Mouse (Mus musculus): ENCODE data around the gene H60b. TPM values are rescaled to one million over a fixed set of nuclear protein-coding genes. Genes with fewer than 3 reads are reported as not detected.
A peak's percentile ranks its signal among the peaks of the same experiment; 100 is the strongest.
"Not testable (repeated sequence)": the region's sequence is repeated elsewhere in the genome, so short reads cannot be mapped to it uniquely, and the experiment has no call there.

Gene H60b
- polyA plus RNA-seq, 1 experiment from 2014 or later: 0.49 TPM

DNA sequence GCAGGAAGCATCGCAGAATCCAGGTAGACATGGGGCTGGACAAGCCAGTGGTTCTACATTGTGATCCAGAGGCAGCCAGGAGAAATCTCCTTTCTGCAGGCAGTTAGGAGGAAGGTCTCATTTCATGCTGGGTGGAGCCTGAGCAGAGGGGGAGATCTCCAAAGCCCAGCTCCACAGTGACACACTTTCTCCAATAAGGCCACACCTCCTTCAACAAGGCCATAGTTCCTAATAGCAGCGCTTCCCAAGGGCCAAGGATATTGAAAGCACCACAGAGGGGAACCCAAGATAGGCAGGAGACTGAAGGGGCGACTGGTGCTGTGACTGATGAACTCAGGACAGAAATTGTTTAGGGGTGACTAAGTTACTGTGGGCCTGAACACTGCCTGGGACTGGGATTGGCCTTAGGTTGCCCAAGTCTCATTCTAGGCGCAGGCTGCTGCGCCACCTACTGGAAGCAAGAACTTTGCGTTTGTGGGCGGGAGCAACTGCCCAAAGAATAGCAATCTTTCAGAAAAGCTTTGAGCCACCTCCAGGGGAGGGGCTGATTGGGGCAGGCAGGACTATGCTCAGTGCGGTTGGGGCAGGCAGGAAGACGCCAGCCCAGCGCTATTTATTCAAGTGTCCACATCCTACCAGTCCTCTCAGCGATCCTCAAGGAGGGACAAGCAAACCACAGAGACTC is 53.8 kb downstream of the H60b start:
- H3K36me3 ChIP-seq; H3K4me3 ChIP-seq (replicated peaks); H3K9me3 ChIP-seq; H3K4me1 ChIP-seq (replicated peaks); H3K4me2 ChIP-seq; H3K9ac ChIP-seq (replicated peaks); H3K27me3 ChIP-seq; H3K27ac ChIP-seq: not testable (repeated sequence)
- ATAC-seq (ENCODE audit: insufficient number of reproducible peaks, insufficient read depth, low FRiP score, low TSS enrichment, low read depth): peak; percentile 68; the same call in 1 of the 2 replicates
- WGBS: 5% methylated on average over 9 of the region's 11 CpGs

DNA sequence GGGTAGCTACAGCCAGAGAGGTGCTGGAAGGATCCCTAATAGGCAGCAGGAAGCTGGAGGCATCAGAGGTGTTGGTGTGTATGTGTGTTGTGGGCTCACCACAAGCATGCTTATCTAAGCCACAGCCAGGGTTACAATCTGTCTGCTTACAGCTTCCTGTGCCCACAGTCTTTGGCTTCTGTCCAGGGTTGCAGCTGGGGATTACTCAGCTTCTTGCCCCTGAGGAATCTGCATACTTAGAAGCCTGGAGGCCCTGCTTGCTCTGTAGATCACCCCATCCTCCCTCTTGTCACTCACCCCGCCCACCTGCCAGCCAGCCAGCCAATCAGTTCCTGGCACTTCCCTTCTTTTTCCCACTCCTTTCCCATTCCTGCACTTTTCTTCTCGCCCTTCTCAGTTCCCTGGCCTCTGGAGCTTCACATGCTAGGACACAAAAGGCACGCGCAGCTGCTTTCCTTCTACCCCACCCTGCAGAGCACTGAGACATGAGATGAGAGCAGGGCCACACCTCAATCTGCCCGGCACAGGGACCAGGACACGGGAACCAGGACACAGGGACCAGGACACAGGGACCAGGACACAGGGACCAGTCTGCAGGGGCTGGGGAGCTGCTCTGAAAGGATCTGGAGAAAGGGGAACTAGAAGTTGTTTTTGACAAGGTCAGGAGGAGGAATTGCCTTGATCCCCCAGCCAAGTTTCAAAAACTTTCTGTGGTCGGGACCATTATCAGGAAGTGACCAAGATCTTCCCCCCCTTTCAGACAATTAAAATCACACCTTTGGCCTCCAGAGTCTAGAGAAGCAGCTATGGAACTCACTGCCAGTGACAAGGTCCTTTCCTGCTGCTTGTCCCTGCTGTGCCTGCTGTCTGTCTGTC is 65.3 kb downstream of the H60b start:
- H3K36me3 ChIP-seq; H3K27me3 ChIP-seq; H3K9ac ChIP-seq (replicated peaks); H3K27ac ChIP-seq; H3K9me3 ChIP-seq; H3K4me2 ChIP-seq; H3K4me3 ChIP-seq (replicated peaks); H3K4me1 ChIP-seq (replicated peaks): not testable (repeated sequence)
- WGBS: no CpG with 5 or more reads among the region's 7 CpGs
- peak; percentile 56; the same call in 1 of the 2 replicates for ATAC-seq (ENCODE audit: insufficient number of reproducible peaks, insufficient read depth, low FRiP score, low TSS enrichment, low read depth)

DNA sequence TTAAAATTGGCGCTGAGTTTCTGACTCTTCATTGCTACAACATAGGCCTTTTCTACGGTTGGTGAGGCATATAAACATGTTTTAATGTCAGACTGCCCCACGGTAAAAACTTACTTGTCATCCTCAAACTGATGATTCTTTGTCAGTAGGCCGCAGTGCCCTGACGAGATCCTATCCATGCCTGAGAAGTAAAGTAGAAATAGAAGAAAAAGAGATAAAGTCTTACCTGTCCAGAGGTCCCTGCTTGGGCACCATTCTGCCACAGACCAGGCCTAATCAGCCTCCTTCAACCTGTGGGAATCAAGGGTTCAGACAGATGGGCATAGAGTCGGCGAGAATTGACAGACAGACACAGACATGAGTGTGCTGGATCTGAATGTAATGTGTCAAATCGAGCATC is 106.7 kb downstream of the H60b start:
- Histone ChIP-seq H3K4me3 (replicated peaks) (no peak overlapping the region), H3K27ac (no peak overlapping the region), H3K36me3 (no peaks in the 10 kb centered on the region), H3K9ac (replicated peaks) (no peak overlapping the region), H3K9me3 (peaks cover 26% of the 10 kb centered on the region), H3K4me2 (no peak overlapping the region), H3K27me3 (no peaks in the 10 kb centered on the region), H3K4me1 (replicated peaks) (no peaks in the 10 kb centered on the region)
- no peak for ATAC-seq (ENCODE audit: insufficient number of reproducible peaks, insufficient read depth, low FRiP score, low TSS enrichment, low read depth)
- 91% methylated on average over 8 of the region's 8 CpGs for WGBS

DNA sequence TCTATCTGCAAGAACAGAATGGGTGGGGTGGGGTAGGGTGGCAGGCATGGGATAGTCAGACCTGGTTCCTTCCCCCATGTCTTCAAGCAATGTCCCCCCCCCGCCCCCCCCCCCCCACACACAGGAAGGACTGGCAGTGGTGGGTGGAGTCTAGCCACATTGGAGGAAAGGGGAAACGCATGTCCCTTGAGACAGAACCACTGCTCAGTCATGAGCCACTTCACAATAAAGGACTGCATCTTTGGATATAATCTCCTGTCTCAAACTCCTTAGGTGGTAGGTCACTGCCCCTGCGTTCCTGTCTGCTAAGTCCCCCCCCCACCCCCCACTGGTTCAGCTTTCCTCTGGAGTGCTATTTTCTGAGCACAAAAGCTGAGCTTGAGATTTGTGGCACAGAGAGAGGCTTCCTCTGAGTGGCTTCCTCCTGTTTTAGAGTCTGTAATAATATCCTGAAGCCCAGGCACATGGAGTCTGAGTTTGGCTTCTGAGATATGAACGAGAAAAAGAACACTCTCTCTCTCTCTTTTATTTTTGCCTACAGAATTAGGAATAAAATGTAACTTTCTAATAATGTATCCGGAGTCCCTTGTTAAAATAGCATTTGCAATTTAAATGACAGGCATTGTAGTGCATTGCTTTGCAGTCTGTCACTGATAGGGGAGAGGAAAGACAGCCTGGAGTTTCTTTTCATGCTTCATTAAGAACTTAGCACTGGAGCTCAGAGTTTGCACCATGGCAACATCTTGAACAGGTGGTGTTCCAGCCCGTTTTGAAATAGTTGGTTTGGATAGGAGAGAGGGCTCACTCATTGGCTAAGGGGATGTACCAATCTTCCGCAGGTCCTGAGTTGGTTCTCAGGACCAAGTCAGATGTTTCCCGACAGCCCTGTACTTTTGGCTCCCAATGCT is 112.7 kb downstream of the H60b start:
- Histone ChIP-seq H3K9me3 (peaks cover 10% of the 10 kb centered on the region; the same call in 1 of the 2 replicates), H3K27me3 (peaks cover 21% of the 10 kb centered on the region)
- 48% methylated on average over 7 of the region's 8 CpGs for WGBS
- H3K27ac ChIP-seq; H3K4me2 ChIP-seq; H3K9ac ChIP-seq (replicated peaks); H3K4me1 ChIP-seq (replicated peaks); ATAC-seq (ENCODE audit: insufficient number of reproducible peaks, insufficient read depth, low FRiP score, low TSS enrichment, low read depth); H3K4me3 ChIP-seq (replicated peaks); H3K36me3 ChIP-seq: not testable (repeated sequence)

DNA sequence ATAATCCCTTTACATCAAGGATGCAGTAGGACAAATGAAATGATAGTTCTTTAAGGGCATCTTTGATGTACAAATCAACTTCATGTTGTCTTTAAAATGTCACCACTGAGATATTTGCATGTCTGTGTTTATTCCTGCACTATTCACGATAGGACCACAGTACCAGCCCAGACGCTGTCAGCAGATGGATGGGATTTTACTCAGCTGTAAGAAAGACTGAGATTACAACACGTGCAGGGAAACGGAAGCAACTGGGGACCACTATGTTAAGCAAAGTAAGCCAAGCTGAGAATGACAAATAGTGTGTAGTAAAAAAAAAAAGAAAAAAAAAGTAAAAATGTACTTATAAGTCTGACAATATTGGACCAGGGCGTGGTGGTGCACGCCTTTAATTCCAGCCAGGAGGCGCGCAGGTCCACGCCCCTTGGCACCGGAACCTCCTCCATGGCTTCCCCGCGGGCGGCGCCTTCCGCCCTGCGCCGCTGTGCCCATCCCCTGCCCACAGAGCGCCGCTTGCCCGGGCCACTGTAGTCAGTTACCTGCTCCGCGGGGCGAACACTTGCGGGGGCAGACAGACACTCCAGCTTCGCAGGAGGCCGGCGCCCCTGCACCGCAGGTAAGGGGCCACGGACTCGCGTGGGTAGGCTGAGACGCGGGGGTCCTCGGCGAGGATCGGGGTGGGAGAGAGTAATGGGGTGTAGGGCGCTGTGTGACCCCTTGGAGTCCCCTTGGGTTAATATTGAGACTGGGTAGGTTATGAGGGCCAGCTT is 114.7 kb downstream of the H60b start:
- H3K4me2 ChIP-seq: peak overlapping the region; percentile 88
- WGBS: 3% methylated on average over 37 of the region's 37 CpGs
- peak overlapping the region; percentile 49 for H3K4me3 ChIP-seq (replicated peaks)
- H3K9ac ChIP-seq (replicated peaks): peak overlapping the region; percentile 37
- not testable (repeated sequence) for H3K4me1 ChIP-seq (replicated peaks); H3K9me3 ChIP-seq; H3K27ac ChIP-seq; H3K36me3 ChIP-seq
- ATAC-seq (ENCODE audit: insufficient number of reproducible peaks, insufficient read depth, low FRiP score, low TSS enrichment, low read depth): peak; percentile 59; the same call in 1 of the 2 replicates
- H3K27me3 ChIP-seq: peaks cover 21% of the 10 kb centered on the region

DNA sequence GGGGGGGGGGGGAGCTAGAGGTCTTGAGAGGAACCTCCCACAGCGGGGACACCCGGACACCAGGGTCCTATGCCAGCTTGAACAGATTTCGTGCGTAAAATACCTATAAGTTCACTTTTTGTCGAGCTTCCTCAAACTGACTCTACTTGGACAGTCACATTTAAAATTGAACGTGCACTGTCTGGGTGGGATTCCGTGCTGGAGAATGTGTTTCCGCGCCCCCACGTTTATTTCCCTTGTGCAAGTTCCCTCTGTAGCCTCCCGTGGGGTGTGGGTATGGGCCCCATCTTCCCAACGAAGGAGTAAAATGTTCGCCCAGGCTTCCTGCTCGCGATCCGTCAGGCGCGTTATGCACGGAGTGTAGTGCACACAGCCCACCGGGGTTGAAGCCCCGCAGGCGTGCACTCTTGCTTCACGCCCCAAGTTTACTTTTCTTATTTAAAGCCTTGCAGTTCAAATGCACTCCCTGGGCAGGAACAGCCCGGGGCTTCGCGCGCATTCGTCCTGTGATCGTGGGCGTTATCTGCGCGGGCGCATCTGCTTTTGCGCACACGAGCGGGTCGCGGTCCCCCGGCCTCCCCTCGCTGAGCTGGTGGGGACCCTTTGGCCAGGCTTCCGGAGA is 115.4 kb downstream of the H60b start:
- Histone ChIP-seq H3K27me3 (peaks cover 21% of the 10 kb centered on the region), H3K36me3 (no peaks in the 10 kb centered on the region), H3K27ac (no peak overlapping the region), H3K4me1 (replicated peaks) (peaks cover 3% of the 10 kb centered on the region; the same call in 1 of the 2 replicates), H3K4me2 (peak overlapping the region; percentile 88), H3K9me3 (no peaks in the 10 kb centered on the region), H3K9ac (replicated peaks) (peak overlapping the region; percentile 37), H3K4me3 (replicated peaks) (peak overlapping the region; percentile 49)
- under 1% methylated on average over 41 of the region's 41 CpGs for whole genome bisulfite sequencing
- 0 out of 2 replicates have a peak, but pooled peaks have one; percentile 47 for ATAC-seq (ENCODE audit: insufficient number of reproducible peaks, insufficient read depth, low FRiP score, low TSS enrichment, low read depth)

DNA sequence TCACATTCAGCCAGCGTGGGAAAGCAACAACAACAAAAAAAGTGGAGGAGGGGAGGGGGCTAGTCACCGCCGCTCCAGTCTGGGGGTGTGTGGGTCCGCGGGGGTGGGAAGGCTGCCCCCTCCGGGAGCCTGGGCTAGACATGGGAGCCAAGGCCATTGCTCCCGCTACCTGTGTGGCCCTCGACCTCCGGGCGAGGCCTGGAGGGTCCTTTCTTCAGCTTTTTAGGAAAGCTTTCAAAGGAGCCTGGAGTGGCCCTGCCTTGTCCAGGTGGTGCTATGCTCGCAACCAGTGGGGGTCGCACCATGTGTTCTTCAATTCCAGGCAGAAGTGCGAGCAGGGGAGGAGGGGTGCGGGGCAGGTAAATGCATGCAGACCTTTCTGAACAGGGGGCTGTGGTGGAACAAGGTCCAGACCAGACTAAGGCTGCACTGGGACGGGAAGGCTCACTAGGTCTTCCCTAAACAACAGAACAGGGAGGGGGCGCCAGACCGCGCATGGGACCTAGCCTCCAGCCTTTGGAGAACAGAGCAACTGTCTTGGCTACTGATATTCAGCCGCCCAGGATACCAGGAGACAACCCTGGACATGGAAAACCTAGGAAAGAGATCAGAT is 116.2 kb downstream of the H60b start:
- peaks cover 3% of the 10 kb centered on the region; the same call in 1 of the 2 replicates for H3K4me1 ChIP-seq (replicated peaks)
- H3K27me3 ChIP-seq: peaks cover 21% of the 10 kb centered on the region
- peak overlapping the region; percentile 88 for H3K4me2 ChIP-seq
- no peaks in the 10 kb centered on the region for H3K36me3 ChIP-seq
- H3K9me3 ChIP-seq: no peaks in the 10 kb centered on the region
- ATAC-seq (ENCODE audit: insufficient number of reproducible peaks, insufficient read depth, low FRiP score, low TSS enrichment, low read depth): peak; percentile 42; the same call in 1 of the 2 replicates
- 4% methylated on average over 19 of the region's 19 CpGs for WGBS
- peak overlapping the region; percentile 49 for H3K4me3 ChIP-seq (replicated peaks)
- 0 out of 2 replicates have a peak overlapping the region, but pooled peaks have one; percentile 37 for H3K9ac ChIP-seq (replicated peaks)
- H3K27ac ChIP-seq: no peak overlapping the region

DNA sequence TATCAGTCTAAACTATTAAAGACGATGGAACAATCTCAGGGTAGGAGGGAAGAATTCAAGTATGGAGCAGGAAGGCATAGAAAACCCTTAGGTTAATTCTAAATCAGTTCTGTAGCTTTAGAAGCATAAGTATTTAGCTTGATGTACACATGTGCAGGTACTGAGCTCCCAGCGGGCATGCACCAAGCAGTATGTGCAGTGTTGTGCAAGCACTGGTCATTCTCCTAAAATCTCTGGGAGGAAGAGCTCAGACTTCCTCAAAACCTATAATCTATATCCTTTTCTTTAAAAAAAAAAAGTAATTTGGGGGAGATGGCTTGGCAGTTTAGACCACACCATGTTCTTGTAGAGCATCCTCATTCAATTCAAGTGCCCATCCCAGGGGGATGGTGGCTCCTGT is 120.1 kb downstream of the H60b start:
- not testable (repeated sequence) for H3K36me3 ChIP-seq; ATAC-seq (ENCODE audit: insufficient number of reproducible peaks, insufficient read depth, low FRiP score, low TSS enrichment, low read depth); H3K9me3 ChIP-seq; H3K4me2 ChIP-seq; H3K4me3 ChIP-seq (replicated peaks); H3K9ac ChIP-seq (replicated peaks); H3K4me1 ChIP-seq (replicated peaks); H3K27ac ChIP-seq
- peaks cover 27% of the 10 kb centered on the region for H3K27me3 ChIP-seq
- WGBS: 89% methylated on average over 2 of the region's 2 CpGs

DNA sequence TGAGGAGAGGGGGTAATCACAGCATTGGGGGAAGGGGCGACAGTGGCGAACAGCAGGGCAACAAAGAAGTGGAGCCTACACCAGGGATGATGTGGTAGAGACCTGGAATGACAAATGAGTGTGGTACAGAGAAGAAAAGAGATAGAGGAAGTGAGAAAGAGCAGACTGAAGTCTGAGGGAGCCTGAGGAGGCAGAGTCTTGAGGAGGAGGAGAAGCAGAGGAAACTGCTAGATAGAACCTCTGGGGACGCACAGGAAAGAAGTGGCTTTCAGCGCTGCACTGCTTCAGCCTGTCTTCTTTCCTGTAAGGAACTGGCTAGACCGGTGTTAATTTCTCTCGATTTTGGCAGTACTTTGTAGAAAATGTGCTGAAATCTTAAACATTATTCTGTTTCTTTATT is 124.4 kb downstream of the H60b start:
- Histone ChIP-seq H3K36me3 (no peaks in the 10 kb centered on the region), H3K4me1 (replicated peaks) (no peaks in the 10 kb centered on the region), H3K27me3 (peaks cover 18% of the 10 kb centered on the region), H3K27ac (no peak overlapping the region), H3K9ac (replicated peaks) (no peak overlapping the region), H3K9me3 (no peaks in the 10 kb centered on the region), H3K4me2 (no peak overlapping the region), H3K4me3 (replicated peaks) (no peak overlapping the region)
- WGBS: 40% methylated on average over 6 of the region's 6 CpGs
- no peak for ATAC-seq (ENCODE audit: insufficient number of reproducible peaks, insufficient read depth, low FRiP score, low TSS enrichment, low read depth)

DNA sequence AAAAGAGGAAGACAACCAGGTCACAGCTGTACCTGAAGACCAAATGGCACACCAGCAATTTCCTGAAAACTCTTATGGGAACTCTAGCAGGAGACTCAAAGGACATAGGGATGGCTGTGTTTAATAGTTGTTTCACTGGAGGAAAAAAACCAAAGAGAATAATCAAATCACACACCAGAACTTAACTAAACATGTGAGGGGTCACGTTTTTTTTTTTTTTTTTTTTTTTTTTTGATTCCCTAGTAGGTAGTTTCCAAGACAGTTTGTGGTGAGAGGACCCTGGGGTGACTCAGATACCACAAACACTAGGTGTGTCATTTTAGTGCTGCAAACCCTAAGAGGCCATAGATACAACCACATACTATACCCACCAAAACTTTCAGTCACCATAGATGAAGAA is 137.3 kb downstream of the H60b start:
- H3K36me3 ChIP-seq: no peaks in the 10 kb centered on the region
- WGBS: 42% methylated on average over 1 of the region's 1 CpGs
- H3K4me3 ChIP-seq (replicated peaks): no peak overlapping the region

More for the DNA sequence above, 137.3 kb downstream of the H60b start:
- no peaks in the 10 kb centered on the region for H3K27me3 ChIP-seq
- no peaks in the 10 kb centered on the region for H3K4me1 ChIP-seq (replicated peaks)
- no peak overlapping the region for H3K4me2 ChIP-seq
- no peak for ATAC-seq (ENCODE audit: insufficient number of reproducible peaks, insufficient read depth, low FRiP score, low TSS enrichment, low read depth)
- H3K27ac ChIP-seq: no peak overlapping the region
- no peaks in the 10 kb centered on the region for H3K9me3 ChIP-seq
- no peak overlapping the region for H3K9ac ChIP-seq (replicated peaks)

All from limb, embryonic 12.5 days (tissue).